Mouse (Mus musculus) small intestine, adult 2 months (tissue): ENCODE measurements around the gene Gatad2a.

ENCODE experiments used
- CTCF ChIP-seq: fragments of 200-500 bp; IDR thresholded peaks from 2 replicates; pipeline ENCODE4 v1.5.1; 2012; ENCODE audit warnings: low read depth, mild to moderate bottlenecking, control low read depth, inconsistent platforms, low read length, moderate library complexity, mixed read lengths; ENCODE audit not compliant: insufficient replicate concordance, insufficient read length; ENCODE audit errors: extremely low read depth
- POLR2A ChIP-seq: fragments of 200-500 bp; IDR thresholded peaks from 2 replicates; pipeline ENCODE4 v1.6.1; 2012; ENCODE audit warnings: low read depth, mild to moderate bottlenecking, control low read depth, inconsistent platforms, low read length, moderate library complexity

DNA sequence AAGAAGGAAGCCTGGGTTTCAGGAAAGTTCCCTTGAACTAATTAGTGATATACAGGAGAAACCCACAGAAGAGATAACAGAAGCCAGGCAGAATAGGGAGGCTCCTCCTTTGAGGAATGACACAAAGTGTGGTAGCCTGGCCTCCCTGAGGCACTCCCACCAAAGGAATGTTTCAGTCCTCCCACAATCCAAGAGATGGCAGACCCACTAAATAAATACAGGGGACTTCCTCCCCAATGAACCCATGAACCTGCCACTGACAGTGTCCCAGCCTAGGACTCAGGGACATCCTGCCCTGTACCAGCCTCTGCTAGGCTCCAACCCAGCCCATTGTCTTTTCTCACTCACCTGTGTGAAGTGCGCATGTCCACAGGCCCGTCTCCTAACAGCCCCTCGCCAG lies 60.8 kb downstream of the Gatad2a start:
- no peak for TF ChIP-seq CTCF
- TF ChIP-seq POLR2A, result no peak
